Mouse (Mus musculus) monocyte, adult 5-6 weeks (primary cell): Measurements from ENCODE around the gene Itpr1. TPM values are rescaled to one million over a fixed set of nuclear protein-coding genes. Genes with fewer than 3 reads are reported as not detected.

Experiments used
- ATAC-seq: fragments of 153-309, 156-312 bp; replicated peaks from 2 replicates; pipeline ENCODE4 v1.8.0; 2017; ENCODE audit warnings: mild to moderate bottlenecking; ENCODE audit not compliant: low TSS enrichment, insufficient number of reproducible peaks, severe bottlenecking, poor library complexity, low FRiP score
- total RNA-seq: library from RNA; stranded (forward); fragments of 200-1000, 200-491, 200-594 nt; gene quantifications from 3 replicates; pipeline ENCODE4 v1.2.3, GENCODE M21; 2017

The Itpr1 gene
- total RNA-seq, 1 experiment from 2014 or later: 89.4 TPM

DNA sequence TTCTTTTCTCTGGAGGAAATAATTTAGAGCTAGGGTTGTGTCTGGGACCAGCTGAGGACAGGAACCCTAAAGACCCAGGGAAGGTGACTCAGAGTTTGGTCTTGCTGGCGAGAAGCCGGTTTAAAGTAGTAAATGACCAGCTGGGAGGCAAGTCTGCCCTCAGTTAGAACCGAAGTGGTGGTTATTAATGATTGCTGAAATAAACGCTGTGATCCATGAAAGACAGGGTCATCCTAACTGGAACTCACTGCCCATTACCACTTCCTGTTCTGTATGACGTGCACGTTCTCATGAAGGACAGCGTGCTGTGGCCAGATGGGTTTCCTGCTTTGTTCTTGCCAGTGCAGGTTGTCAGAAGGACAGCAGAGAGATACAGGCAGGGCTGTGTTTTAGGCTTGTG, 232.1 kb downstream of the Itpr1 start:
- peak; percentile 42; the same call in 1 of the 2 replicates for ATAC-seq

DNA sequence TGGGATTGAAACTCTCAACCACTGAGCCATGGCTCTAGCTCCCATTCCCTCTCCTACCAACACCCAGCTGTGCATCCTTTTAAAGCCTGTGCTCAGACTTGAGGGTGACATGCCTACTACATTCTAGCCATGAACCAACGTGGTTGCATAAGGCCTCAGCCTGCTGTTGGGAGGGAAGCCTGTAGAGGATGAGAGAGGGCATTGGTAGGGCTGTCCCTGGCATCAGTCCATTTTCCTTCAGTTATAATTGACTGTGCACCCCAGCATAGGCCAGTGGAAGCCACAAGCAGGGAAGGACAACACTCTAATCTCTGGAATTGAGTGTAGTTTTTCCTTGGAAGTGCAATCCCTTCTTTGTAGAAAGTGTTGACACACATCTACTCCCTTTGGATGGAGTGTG, 233.9 kb downstream of the Itpr1 start:
- ATAC-seq: no peak

DNA sequence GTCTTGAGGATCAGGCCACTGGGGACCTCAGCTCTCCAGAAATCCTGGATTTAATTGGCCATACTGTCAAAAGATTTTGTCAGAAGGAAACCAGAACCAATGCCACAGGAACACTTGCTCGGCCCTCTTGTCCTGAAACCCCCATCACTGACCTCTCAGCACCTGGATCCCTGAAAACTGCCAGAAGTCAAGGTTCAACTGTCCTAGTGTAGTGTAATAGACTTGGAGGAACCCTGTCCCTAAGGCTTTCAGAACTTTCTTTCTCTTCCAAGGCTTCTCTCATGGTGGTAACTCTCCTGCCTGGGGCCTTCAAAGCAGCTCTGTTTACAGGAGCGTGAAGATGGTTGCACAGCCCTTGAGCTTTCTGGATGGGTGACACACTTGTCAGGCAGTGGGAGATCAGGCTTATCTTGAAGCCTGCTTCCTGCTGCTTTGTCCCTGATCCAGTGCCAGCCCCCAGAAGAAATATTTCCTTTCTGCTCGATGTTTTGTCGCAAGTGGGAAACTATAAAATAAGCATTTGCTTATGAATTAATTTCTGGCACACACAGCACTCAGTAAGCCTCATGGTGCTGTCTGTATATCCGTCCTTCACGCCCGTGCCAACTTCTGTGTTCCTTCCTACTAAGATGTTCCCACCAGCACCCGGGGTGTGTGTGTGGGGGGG, 234.4 kb downstream of the Itpr1 start:
- ATAC-seq: no peak

DNA sequence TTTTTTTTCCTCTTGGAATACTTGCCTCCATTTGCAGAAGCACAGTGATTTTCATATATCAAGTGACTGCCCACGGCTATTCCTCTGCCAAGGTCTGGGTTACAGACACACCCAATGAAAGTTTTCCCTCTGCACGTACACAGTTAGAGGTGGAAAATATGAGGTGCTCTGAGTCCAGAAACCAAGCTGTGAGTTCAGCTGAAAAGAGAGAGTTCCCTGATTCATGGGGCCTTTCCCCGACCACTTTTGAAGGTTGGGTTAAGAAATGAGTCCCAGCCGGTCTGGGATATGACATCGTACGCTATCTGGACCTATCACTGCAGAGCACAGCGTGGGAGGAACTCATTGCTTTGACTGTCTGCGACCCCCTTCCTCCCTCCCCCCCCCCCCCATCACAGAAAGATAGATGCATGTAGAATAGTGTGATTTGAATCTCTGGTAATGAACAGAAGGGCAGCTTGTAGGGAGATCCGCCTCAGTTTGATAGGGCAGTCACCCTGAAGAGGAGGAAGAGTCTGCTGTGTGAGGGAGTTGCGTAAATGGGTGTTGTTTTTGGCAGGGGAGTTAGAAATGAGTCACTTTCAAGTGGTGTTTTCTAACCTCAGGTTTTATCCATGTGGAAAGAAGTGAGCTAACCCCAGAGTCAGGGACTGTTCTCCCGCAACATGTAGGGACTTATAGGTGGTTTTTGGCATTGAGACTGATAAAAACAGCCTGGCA, 235.3 kb downstream of the Itpr1 start:
- peak; percentile 53 for ATAC-seq

DNA sequence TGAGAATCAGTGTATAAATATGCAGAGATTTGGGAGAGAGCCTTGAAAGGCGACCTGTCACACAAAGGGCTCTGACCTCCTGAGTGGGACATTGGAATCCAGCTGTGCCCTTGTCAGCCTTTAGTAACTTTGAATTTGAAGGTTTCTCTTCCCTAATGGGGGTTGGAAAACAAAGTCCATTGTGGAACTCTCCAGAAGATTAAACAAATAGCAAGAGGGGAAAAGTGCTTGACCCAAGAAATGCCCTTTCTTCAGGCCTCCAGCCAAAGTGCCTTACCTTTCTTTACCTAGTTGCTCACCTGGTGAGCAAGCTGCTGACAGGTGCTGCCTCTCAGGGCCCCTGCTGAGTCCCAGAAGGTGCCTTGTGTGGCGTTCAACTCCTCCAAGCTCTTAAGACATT, 236.0 kb downstream of the Itpr1 start:
- no peak for ATAC-seq

DNA sequence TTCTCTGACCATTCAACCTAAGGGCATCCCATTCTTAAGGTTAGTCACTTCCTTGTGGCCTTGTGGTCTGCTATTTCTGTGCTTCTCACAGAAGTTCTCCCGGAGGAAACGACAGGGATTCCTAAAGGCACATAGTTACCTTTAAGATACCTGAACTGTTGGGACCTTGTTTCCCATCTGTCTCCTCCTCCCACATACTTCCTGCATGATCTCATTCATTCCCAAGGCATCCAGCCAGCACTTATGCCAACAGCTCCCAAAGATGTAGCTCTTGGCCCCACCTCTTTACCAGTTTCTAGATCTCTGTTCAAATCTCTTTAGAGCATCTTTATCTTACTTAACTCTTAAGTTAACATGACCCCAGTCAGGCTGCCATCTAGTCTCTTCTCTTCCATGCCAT, 238.6 kb downstream of the Itpr1 start:
- ATAC-seq: no peak

DNA sequence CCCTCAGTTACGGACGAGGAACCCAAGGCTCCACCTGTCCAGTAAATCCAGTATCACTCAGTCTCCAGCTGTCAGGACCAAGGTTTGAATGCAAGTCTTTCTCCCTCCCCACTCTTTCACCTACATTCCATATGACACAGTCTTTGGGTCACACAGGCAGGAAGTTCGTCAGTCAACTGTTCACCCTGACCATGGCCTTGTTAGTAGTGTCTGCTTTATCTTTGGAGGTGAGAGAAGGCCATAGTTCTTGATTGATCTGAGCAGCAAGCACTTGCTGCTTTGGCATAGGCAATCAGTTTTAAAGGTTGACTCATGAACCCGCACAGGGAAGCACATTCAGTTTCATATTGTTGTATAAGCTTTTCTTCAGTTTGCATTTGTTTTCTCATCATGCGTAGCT, 240.7 kb downstream of the Itpr1 start:
- no peak for ATAC-seq

DNA sequence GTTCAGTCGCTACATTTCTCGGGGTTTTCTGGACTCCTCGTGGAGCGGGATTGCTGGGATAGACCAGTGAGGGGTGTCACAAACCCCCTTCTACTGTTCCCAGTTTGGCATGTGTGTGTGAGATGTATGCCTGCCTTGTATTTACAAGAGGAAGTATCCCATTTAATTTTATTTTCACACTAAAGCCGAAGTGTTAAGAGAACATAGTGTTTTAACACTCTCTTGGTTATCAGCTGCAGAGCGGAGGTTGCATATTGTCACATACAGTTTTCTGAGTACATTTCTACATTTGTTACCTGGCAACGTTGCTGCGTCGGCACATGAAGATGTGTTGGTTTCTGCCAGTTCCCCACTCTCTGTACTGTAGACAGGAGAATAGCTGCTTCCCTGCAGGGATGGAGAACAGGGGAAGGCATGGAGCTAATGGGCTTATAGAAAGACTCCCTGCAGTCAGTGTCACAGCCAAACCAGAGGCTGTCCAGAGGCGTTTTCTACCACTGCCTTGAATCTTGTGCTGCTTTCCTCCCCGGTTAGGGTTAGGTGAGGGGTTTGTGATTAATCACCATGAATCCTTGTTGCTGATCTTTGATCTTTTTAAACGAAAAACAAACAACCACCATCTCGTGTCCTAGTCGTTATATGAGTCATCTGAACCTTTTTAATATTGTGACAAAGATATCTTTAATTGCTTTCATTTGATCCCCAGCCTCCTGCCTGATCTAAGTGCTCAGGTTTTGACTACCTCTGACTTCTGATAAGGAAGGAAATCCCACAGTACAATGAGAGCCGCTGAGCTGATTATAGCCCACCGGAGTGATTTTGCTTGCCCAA, 241.4 kb downstream of the Itpr1 start:
- ATAC-seq: no peak

DNA sequence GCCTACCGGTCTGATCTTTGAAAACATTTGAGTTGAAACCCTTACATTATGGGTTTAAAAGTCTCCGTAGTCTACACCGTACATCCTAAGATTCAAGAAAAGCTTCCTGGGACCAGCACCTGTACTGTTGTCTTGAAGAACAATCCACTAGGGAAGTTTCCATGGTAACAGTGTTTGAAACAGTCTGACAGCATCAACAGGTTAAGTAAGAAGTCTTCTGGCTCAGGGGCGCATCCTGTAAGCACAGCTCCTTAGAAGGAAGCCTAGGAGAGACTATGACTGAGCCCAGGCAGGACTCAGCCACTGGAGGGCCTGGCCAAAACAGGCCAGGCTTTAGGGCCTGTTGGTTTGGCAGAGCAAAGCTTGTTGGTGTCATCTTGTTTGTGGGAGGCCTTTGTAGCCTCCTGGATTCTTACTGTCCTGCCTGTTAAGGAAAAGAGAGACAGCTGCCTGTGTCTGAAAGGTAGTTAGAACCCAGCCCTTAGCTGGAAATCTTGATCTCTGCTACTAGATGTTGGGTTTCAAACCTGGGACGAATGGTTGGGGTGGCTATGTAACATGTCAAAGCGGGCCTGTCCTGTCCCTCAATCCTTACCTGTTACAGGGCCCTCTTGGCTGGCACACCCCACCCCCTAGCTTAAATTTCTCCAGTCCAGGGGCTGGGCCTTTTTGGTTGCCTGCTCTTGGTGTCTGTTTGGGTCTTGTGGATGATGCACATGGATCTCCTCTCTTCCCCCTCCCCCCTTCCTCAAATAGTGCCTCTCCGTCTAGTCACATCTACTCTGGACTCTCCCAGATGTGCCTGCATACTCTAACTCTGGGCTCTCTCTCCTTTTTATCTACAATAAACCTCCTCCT, 242.3 kb downstream of the Itpr1 start:
- no peak for ATAC-seq

DNA sequence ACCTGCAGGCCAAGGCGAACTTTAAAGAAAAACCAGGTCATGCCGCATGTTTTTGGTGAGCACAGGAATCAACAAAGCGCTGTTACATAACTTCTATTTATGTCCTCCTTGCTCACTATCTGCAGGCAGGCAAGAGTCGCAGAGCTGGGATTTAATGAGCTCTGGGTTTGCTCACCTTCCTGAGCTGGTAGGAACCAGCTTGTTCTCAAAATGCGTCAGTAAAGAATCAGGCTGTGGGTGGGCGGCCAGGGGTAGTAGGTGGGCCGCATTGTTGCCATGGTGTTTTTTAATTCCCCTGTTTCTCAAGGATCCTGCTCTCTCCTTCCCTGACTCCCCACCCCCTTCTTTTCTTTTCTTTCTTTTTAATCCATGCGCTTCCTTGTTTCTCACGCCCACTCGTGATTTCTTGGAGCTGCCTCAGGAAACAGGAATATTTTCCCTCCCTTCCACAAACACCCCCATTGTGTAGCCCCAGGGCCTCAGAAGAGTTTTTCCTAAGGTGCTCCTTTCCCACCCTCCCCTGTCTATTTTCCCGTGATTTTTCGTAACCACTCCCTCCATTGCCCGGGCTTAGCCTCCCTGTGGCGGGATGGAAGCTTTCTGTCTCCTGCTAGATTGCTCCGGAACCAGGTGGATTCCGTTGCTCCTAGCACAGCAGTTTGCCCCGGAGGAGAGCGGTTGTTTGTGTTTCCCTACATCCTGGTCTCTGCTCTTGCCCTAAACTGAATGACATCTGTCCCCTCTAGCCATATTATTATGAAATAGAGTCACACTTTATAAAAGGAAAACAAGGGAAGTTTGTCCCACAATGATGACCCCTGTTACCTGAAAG, 243.6 kb downstream of the Itpr1 start:
- no peak for ATAC-seq

DNA sequence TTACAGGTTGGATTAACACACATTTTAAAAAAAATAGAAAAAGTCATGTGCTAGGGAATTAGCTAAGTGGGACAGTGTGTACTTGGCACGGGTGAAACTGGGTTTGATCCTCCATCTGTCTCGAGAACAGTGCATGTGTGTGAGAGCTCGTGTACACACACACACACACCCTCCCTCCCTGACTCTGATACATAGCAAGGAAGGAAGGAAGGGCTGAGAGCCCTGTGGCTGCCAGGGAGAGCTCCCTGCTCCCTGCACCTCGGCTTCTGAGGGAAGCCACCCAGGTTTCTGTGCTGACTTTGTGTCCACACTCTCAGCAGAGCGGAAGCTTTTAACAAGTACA, 244.1 kb downstream of the Itpr1 start:
- no peak; the same call in 1 of the 2 replicates for ATAC-seq

DNA sequence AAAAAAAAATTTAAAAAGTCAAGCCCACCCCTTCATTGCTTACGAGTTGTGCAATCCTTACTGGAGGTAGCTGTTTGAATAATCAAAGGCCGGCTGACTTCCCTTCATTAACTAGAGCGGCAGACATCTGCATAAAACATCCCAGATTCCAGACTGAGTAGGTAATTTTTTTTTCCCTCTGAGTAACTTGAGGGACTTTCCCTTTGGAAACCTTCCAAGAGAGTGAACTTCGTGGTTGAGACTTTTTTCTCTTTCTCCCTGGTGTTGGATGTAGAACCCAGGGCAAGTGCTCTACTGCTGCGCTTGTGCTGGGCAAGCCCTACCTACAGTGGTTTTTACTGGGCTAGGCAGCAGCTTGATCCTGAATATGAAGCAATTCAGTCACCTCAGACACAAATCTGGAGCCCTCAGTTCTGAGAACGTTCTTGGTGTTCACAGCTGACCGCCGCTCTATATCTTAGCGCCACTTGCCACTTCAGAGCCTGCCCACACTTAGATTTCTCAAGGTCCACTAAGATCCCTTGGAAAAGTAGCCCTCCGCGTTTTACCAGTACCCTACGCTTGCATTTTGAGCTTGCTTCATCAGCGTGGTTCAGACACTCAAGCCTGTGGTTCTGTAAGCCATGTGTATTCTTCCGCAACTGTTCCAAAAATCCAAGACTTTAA, 244.8 kb downstream of the Itpr1 start:
- no peak for ATAC-seq

DNA sequence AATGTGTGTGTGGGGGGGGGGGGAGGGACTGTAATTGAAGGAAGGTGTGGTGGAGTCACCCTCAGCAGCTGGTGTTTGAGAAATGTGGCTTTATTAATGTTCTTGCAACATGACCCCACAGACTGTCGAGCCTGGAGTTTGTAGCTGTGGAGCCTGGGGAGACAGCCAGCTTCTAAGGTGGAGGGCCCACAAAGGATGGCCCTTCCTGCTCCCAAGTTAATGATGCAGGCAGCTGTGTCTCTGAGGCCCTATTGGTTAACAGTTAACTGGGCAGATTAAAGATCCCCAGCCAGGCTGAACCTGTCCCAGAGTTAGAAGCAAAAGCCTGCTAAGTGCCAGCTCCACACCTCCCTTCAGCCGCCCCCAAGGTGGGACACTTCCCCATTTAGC, 245.3 kb downstream of the Itpr1 start:
- no peak for ATAC-seq

DNA sequence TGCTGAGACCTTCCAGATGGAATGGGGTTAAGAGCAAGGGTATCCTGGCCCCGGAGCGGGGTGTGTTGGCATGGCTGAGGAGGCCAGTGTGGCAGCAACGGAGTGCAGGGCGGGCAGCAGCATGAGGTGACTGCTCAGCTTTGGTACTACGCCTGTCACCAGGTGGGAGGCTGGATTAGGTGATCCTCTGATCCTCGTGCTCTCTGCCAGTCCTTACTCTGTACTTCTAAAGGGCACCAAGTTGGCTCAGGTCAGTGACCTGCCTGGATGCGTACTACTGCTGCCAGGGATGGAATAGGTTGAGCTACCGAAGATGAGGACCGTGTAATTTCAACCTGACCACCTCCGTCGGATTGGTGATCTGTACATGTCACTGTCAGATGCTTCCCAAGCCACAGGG, 245.9 kb downstream of the Itpr1 start:
- no peak for ATAC-seq

DNA sequence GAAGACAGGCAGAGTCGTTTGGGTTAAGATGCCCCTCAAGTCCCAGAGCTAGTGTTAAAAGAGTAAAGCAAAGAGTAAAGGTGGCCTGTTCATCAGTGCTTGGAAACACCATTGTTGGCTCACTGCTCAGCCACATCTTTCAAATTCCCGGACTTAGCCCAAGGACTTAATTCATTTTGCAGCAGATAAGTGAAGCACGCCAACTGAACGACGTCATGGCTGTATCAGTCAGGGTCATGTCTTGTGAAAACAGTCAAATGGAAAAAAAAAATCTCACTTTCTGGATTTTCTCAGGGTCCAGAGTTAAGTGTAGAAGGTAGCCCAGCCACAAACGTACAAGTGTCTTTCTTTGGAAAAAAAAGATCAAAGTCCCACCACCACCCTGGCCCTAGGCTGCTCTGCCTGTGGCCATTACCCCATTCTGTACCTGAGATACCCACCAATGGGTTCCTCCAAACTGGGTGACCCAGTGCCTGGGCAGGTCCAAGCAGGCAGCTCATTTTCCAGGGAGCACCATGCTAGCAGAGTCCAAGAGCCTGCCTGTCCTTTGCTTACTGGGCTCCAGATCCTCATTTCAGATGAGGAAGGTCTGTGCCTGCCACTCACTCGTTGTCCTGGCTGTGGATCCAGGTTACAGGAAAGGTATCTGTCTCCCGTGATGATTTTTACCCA, 251.5 kb downstream of the Itpr1 start:
- no peak for ATAC-seq

DNA sequence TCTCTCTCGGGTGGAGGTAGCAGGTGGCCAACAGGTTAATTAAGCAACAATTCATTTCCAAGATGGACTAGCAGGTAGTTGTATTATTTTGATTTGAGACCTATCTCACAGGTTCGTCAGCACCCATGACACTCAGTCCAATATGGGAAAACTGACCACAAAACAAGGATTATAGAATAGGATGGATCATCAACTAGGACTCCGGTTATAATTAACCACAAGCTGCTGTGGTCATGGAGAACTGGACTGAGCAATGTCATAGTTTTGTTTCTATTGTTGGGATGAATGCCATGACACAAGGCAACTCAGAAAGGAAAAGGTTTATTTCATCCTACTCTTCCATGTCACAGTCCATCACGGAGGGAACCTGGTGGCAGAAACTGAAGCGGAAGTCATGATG, 252.3 kb downstream of the Itpr1 start:
- ATAC-seq: no peak

DNA sequence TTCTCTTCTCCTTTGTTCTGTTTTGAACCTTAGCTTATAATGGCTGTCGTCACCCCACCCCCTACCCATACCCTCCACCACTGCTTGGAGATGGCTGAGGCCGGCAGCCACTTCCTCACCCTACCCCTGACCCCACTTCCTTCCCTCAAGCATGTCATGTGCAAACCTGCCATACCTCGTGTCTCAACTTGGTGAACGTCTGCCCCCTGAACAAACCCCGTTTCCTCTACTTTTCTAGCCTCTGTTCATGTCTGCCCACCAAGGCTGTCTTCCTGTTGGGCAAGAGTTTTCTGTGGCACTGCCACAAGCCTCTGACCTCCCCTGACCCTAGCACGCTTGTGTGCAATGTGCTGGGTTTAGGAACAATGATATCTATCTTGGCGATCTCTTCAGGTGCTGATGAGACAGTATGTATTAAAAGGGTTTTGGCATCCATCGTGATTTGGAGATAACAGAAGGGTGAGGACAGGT, 253.2 kb downstream of the Itpr1 start:
- ATAC-seq: peak; percentile 75
